Mouse (Mus musculus): ENCODE results near the gene Ass1. TPM values are rescaled to one million over a fixed set of nuclear protein-coding genes. Genes with fewer than 3 reads are reported as not detected.

The Ass1 gene
- polyA plus RNA-seq, 1 experiment from 2014 or later = 18.2 TPM

GRCm38 (mm10) chr2:31499327-31500291 lies 29.6 kb downstream of the Ass1 start:
- H3K27me3 ChIP-seq (ENCODE audit: insufficient read depth, poor library complexity, severe bottlenecking) = peaks cover 98% of the 10 kb centered on the region
- no peak for DNase-seq (ENCODE audit: low spot score)
- WGBS = 58% methylated on average over 21 of the region's 21 CpGs

GRCm38 (mm10) chr2:31500292-31501204 lies 30.5 kb downstream of the Ass1 start:
- WGBS = 83% methylated on average over 24 of the region's 24 CpGs
- H3K4me3 ChIP-seq = no peak overlapping the region
- peaks cover 98% of the 10 kb centered on the region for H3K27me3 ChIP-seq (ENCODE audit: insufficient read depth, poor library complexity, severe bottlenecking)
- H3K9me3 ChIP-seq = no peaks in the 10 kb centered on the region
- no peak for DNase-seq (ENCODE audit: low spot score)
- H3K27ac ChIP-seq = no peak overlapping the region
- H3K36me3 ChIP-seq = no peaks in the 10 kb centered on the region
- H3K4me1 ChIP-seq = peaks cover 14% of the 10 kb centered on the region

More at GRCm38 (mm10) chr2:31499327-31500291, 29.6 kb downstream of the Ass1 start:
- no peak overlapping the region for H3K27ac ChIP-seq
- no peaks in the 10 kb centered on the region for H3K9me3 ChIP-seq
- H3K36me3 ChIP-seq = no peaks in the 10 kb centered on the region
- no peak overlapping the region for H3K4me3 ChIP-seq
- peaks cover 13% of the 10 kb centered on the region for H3K4me1 ChIP-seq

DNA sequence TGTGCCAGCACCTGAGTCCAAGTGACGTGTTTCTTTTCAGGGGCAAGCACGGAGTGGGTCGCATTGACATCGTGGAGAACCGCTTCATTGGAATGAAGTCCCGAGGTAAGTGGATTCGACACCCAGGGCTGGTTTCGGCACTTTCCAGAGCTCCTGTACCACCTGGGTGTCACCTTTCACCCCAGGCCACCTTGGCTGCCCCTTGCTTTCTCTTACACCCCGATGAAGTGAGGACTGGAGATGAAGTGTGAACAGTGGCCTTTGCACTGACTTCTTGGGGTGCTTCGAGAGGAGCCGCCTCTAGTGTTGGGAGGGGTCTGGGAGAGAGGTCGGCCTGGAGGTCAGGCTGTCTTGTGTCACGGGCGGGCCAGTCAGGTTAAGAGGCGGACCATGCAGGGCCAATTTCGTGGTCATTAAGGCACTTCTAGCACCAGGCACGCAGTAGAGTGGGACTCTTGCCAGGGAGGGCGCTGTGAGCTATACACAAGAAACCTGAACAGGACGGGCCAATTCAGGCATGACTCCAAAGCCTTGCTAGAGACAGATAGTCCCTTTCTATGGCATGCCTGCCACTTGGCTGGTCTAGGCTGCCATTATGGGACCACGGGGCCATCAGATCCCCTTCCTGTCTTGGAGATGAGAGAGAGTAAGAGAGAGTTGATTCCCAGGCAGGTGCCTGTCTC lies 31.6 kb downstream of the Ass1 start:
- DNase-seq (ENCODE audit: low spot score) = no peak
- Histone ChIP-seq H3K4me3 (no peak overlapping the region), H3K4me1 (peaks cover 10% of the 10 kb centered on the region), H3K27me3 (ENCODE audit: insufficient read depth, poor library complexity, severe bottlenecking) (peaks cover 88% of the 10 kb centered on the region), H3K36me3 (no peaks in the 10 kb centered on the region), H3K9me3 (no peaks in the 10 kb centered on the region), H3K27ac (no peak overlapping the region)
- WGBS = 60% methylated on average over 20 of the region's 20 CpGs

DNA sequence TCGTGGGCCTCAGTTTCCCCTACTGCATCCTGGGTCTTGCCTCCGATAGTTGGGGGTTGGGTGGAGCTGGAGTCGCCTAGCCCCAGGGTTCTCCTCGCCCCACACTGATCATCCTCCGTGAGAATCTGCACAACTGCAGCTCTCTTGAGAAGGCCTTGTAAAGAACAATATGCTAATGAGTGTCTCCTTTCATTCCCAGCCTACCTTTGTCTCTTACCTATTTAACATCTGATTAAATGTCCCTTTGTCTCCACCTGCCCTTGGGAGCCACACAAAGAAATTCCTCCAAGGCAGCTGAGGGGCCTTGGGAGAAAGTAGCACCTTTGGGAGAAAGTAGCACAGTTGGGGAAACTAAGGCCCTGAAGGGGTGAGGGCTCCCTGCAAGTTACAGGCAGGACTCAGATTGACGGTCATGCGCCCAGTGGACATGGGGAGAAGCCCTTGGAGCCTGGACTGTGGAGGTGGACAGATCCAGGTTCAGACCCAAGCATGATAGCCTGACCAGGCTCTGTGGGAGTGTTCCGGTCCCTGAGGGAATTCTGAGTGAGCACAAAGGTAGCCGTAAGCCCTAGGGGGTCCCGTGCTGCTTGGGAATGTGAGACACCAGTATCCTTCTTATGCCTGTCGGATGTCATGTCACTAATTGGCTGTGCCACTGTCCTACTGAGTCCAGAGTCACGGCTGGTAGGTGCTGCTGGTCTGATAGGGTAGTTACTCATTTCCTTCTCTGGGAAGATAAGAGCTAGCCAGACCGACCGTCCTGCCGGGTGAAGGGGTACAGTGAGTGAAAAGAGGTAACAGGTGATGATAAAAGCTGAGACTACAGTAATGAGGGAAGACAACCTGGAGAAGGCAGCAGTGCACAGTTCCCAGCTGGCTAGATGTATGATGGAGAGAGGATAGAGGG lies 32.9 kb downstream of the Ass1 start:
- H3K9me3 ChIP-seq = no peaks in the 10 kb centered on the region
- H3K4me1 ChIP-seq = peaks cover 10% of the 10 kb centered on the region
- no peak overlapping the region for H3K4me3 ChIP-seq
- no peaks in the 10 kb centered on the region for H3K36me3 ChIP-seq
- H3K27ac ChIP-seq = no peak overlapping the region
- WGBS = 46% methylated on average over 15 of the region's 15 CpGs
- peaks cover 76% of the 10 kb centered on the region for H3K27me3 ChIP-seq (ENCODE audit: insufficient read depth, poor library complexity, severe bottlenecking)
- DNase-seq (ENCODE audit: low spot score) = no peak

DNA sequence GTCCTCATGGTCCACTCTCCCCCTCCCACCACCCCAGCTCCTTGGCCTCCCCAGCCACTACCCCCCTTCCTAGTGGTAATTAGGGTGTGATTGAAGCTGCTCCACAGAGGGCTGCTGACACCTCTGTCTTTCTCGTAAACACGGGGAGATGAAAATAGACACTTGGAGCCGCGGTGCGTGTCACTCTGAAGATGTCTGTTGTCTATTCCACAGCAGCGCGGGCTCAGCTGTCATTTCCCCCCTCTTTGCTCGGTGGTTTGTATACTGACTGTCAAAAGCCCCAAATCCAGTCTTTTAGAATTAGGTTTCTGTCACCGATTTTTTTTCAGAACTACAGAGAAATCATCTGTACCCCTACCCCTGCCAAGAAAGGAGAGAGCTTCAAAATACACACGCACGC lies 35.5 kb downstream of the Ass1 start:
- no peaks in the 10 kb centered on the region for H3K36me3 ChIP-seq
- DNase-seq (ENCODE audit: low spot score) = no peak
- H3K4me3 ChIP-seq = no peak overlapping the region
- H3K4me1 ChIP-seq = peaks cover 10% of the 10 kb centered on the region
- H3K27ac ChIP-seq = no peak overlapping the region
- H3K27me3 ChIP-seq (ENCODE audit: insufficient read depth, poor library complexity, severe bottlenecking) = peaks cover 50% of the 10 kb centered on the region
- H3K9me3 ChIP-seq = no peaks in the 10 kb centered on the region
- WGBS = 65% methylated on average over 11 of the region's 11 CpGs

- WGBS = 91% methylated on average over 6 of the region's 6 CpGs
These were observed 38.8 kb downstream of the Ass1 start for GRCm38 (mm10) chr2:31508851-31509250.

GRCm38 (mm10) chr2:31511316-31511715 lies 41.3 kb downstream of the Ass1 start:
- Histone ChIP-seq H3K36me3 (no peaks in the 10 kb centered on the region), H3K27me3 (ENCODE audit: insufficient read depth, poor library complexity, severe bottlenecking) (peaks cover 11% of the 10 kb centered on the region; the same call in 1 of the 2 replicates), H3K4me3 (no peak overlapping the region), H3K4me1 (peaks cover 2% of the 10 kb centered on the region; the same call in 1 of the 2 replicates), H3K9me3 (no peaks in the 10 kb centered on the region), H3K27ac (no peak overlapping the region)
- 81% methylated on average over 6 of the region's 6 CpGs for WGBS
- no peak for DNase-seq (ENCODE audit: low spot score)

More at GRCm38 (mm10) chr2:31508851-31509250, 38.8 kb downstream of the Ass1 start:
- Histone ChIP-seq H3K4me3 (no peak overlapping the region), H3K27ac (no peak overlapping the region), H3K36me3 (no peaks in the 10 kb centered on the region), H3K4me1 (peaks cover 7% of the 10 kb centered on the region), H3K27me3 (ENCODE audit: insufficient read depth, poor library complexity, severe bottlenecking) (peaks cover 27% of the 10 kb centered on the region), H3K9me3 (no peaks in the 10 kb centered on the region)
- DNase-seq (ENCODE audit: low spot score) = no peak

DNA sequence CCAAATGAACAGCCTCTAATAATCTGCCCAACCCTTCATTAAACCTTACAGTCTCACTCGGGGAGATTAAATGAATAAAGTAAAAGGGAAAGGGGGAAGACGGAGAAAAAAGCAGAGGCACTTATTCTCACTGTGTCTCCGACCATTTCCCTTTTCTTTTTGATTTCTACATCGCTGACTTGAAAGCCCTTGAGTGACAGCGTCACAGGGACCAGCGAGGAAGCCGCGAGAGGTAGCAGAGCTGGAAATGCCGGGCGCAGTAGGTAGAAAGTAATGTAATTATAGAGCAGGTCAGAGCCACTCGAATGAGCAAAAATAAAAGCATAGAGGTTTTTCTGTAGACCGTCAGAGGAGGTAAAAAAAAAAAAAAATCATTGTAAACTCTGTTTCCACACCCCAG lies 46.5 kb downstream of the Ass1 start:
- Histone ChIP-seq H3K27me3 (ENCODE audit: insufficient read depth, poor library complexity, severe bottlenecking) (peaks cover 10% of the 10 kb centered on the region; the same call in 1 of the 2 replicates), H3K27ac (no peak overlapping the region), H3K9me3 (no peaks in the 10 kb centered on the region), H3K36me3 (no peaks in the 10 kb centered on the region), H3K4me1 (peaks cover 2% of the 10 kb centered on the region; the same call in 1 of the 2 replicates), H3K4me3 (no peak overlapping the region)
- DNase-seq (ENCODE audit: low spot score) = no peak
- WGBS = 79% methylated on average over 12 of the region's 12 CpGs

DNA sequence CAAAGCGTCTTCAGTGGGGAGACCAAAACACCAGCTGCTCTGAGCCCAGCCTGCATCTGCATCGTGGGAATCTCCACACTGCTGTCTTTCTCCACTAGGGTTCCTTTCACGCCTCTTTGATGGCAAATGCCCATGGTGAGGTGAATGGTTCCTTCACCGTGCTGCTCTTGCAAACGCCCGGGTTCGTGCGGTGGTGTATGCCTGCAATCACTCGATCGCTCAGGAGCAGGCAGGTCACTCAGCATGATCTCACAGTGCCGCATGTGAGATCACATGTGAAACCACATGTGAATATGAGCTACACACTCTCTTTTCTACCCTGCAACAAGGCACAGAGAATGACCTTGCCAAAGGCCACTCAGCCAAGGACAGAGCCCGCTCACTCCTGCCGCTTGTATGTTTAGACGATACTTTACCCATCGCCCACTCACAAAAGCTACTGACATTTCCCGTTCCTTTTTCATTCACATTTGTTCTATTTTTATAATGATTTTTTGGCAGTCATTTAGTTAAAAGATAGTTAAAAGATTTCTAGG lies 51.9 kb downstream of the Ass1 start:
- 77% methylated on average over 16 of the region's 16 CpGs for WGBS

DNA sequence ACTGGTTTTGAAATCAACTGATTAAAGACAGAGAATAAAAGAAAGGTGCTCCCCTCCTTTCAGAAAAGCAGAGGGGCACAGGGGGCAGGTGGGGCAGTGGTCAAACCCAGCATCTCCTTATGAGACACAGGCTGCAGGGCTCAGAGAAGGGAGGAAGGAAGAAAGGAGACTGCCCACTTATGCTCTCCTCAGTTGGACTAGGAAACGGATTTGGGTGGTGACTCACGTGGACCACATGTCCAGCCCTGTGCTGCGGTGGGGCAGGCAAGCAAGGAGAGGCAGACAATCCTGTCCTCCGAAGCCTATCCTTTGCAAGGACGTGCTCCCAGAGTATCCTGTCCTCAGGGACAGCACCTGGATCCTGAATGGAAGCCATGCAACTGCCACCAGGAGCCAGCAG lies 54.6 kb downstream of the Ass1 start:
- H3K9me3 ChIP-seq = no peaks in the 10 kb centered on the region
- no peak for DNase-seq (ENCODE audit: low spot score)
- H3K27me3 ChIP-seq (ENCODE audit: insufficient read depth, poor library complexity, severe bottlenecking) = peaks cover 37% of the 10 kb centered on the region; the same call in 1 of the 2 replicates
- H3K4me1 ChIP-seq = peaks cover 15% of the 10 kb centered on the region
- H3K36me3 ChIP-seq = no peaks in the 10 kb centered on the region
- H3K27ac ChIP-seq = no peak overlapping the region
- H3K4me3 ChIP-seq = no peak overlapping the region
- WGBS = 69% methylated on average over 5 of the region's 5 CpGs

More for the DNA sequence above, 51.9 kb downstream of the Ass1 start:
- H3K36me3 ChIP-seq = no peaks in the 10 kb centered on the region
- DNase-seq (ENCODE audit: low spot score) = no peak
- no peaks in the 10 kb centered on the region for H3K9me3 ChIP-seq
- peaks cover 33% of the 10 kb centered on the region; the same call in 1 of the 2 replicates for H3K27me3 ChIP-seq (ENCODE audit: insufficient read depth, poor library complexity, severe bottlenecking)
- H3K4me1 ChIP-seq = peaks cover 9% of the 10 kb centered on the region; the same call in 1 of the 2 replicates
- H3K27ac ChIP-seq = no peak overlapping the region
- no peak overlapping the region for H3K4me3 ChIP-seq

GRCm38 (mm10) chr2:31525778-31526177 lies 55.8 kb downstream of the Ass1 start:
- DNase-seq (ENCODE audit: low spot score) = no peak
- H3K36me3 ChIP-seq = no peaks in the 10 kb centered on the region
- no peak overlapping the region for H3K4me3 ChIP-seq
- WGBS = 36% methylated on average over 10 of the region's 10 CpGs
- no peaks in the 10 kb centered on the region for H3K9me3 ChIP-seq
- no peak overlapping the region for H3K27ac ChIP-seq
- H3K27me3 ChIP-seq (ENCODE audit: insufficient read depth, poor library complexity, severe bottlenecking) = peaks cover 37% of the 10 kb centered on the region; the same call in 1 of the 2 replicates
- peaks cover 15% of the 10 kb centered on the region for H3K4me1 ChIP-seq

Measured in heart, embryonic 10.5 days (tissue).